Mouse (Mus musculus): ENCODE data around the gene Klhl9.

Klhl9 gene

GRCm38 (mm10) chr4:88707128-88707826 is 15.0 kb downstream of the Klhl9 start:
- TF ChIP-seq GATA4 (IDR thresholded peaks at IDR 0.05; ENCODE audit: insufficient replicate concordance, low read length), result no peak

- TF ChIP-seq GATA4 (IDR thresholded peaks at IDR 0.05; ENCODE audit: insufficient replicate concordance, low read length), result no peak
Measured at GRCm38 (mm10) chr4:88705924-88706323, 16.3 kb downstream of the Klhl9 start.

GRCm38 (mm10) chr4:88699301-88699700 is 23.0 kb downstream of the Klhl9 start:
- no peak for TF ChIP-seq GATA4 (IDR thresholded peaks at IDR 0.05; ENCODE audit: insufficient replicate concordance, low read length)

GRCm38 (mm10) chr4:88698781-88699180 is 23.5 kb downstream of the Klhl9 start:
- no peak for TF ChIP-seq GATA4 (IDR thresholded peaks at IDR 0.05; ENCODE audit: insufficient replicate concordance, low read length)

GRCm38 (mm10) chr4:88697753-88698152 is 24.5 kb downstream of the Klhl9 start:
- no peak for TF ChIP-seq GATA4 (IDR thresholded peaks at IDR 0.05; ENCODE audit: insufficient replicate concordance, low read length)

GRCm38 (mm10) chr4:88697108-88697507 is 25.2 kb downstream of the Klhl9 start:
- TF ChIP-seq GATA4 (IDR thresholded peaks at IDR 0.05; ENCODE audit: insufficient replicate concordance, low read length), result no peak

- no peak for TF ChIP-seq GATA4 (IDR thresholded peaks at IDR 0.05; ENCODE audit: insufficient replicate concordance, low read length)
Measured at GRCm38 (mm10) chr4:88696237-88696884, 25.9 kb downstream of the Klhl9 start.

- no peak for TF ChIP-seq GATA4 (IDR thresholded peaks at IDR 0.05; ENCODE audit: insufficient replicate concordance, low read length)
Measured at GRCm38 (mm10) chr4:88693392-88693791, 28.9 kb downstream of the Klhl9 start.

GRCm38 (mm10) chr4:88692537-88692936 is 29.7 kb downstream of the Klhl9 start:
- no peak for TF ChIP-seq GATA4 (IDR thresholded peaks at IDR 0.05; ENCODE audit: insufficient replicate concordance, low read length)

- TF ChIP-seq GATA4 (IDR thresholded peaks at IDR 0.05; ENCODE audit: insufficient replicate concordance, low read length), result no peak
Measured at GRCm38 (mm10) chr4:88691259-88691658, 31.0 kb downstream of the Klhl9 start, which contains the start of gene Ifnab. Gene Ifnab (minus strand): TSS chr4:88691359.

GRCm38 (mm10) chr4:88683812-88684211 is 38.5 kb downstream of the Klhl9 start, which contains the start of gene Ifna2:
Gene Ifna2 (minus strand): TSS chr4:88683912.
- no peak for TF ChIP-seq GATA4 (IDR thresholded peaks at IDR 0.05; ENCODE audit: insufficient replicate concordance, low read length)

GRCm38 (mm10) chr4:88681353-88681752 is 40.9 kb downstream of the Klhl9 start:
- TF ChIP-seq GATA4 (IDR thresholded peaks at IDR 0.05; ENCODE audit: insufficient replicate concordance, low read length), result no peak

GRCm38 (mm10) chr4:88680362-88680761 is 41.9 kb downstream of the Klhl9 start:
- no peak for TF ChIP-seq GATA4 (IDR thresholded peaks at IDR 0.05; ENCODE audit: insufficient replicate concordance, low read length)

GRCm38 (mm10) chr4:88676824-88677223 is 45.4 kb downstream of the Klhl9 start, which contains the start of gene Ifna16:
Gene Ifna16 (minus strand): TSS chr4:88676924.
- TF ChIP-seq GATA4 (IDR thresholded peaks at IDR 0.05; ENCODE audit: insufficient replicate concordance, low read length), result no peak

All from liver, adult (tissue).